Mouse (Mus musculus): ENCODE data around the gene Gys2.

The Gys2 gene

GRCm38 (mm10) chr6:142377081-142377480, 95.8 kb downstream of the Gys2 start:
- DNase-seq (ENCODE audit: low read depth, low spot score): peak; percentile 70

All from 3T3-L1 (cell line).